Mouse (Mus musculus) liver, embryonic 14.5 days (tissue): Measurements from ENCODE around the gene Zfp384. TPM values are rescaled to one million over a fixed set of nuclear protein-coding genes. Genes with fewer than 3 reads are reported as not detected.
A peak's percentile ranks its signal among the peaks of the same experiment; 100 is the strongest.
"Not testable (repeated sequence)": the region's sequence is repeated elsewhere in the genome, so short reads cannot be mapped to it uniquely, and the experiment has no call there.

Source experiments
- ATAC-seq: fragments of 200-750 bp; cut with Nextera tagmentation; 2 replicates; pipeline ENCODE4 v1.8.0; 2017; ENCODE audit warnings: moderate number of reproducible peaks, mild to moderate bottlenecking, moderate library complexity; ENCODE audit not compliant: insufficient read depth
- DNase-seq, 3 experiments: peaks; one replicate each; pipeline ENCODE4 v3.0.0-alpha.2; 2012 to 2013; ENCODE audit warnings: low read depth in 3 of 3, low spot score in 3 of 3
- H3K27ac ChIP-seq: fragments of 300-500 bp; sonication (generic); 2 replicates; pipeline ENCODE4 v1.5.1; 2014; ENCODE audit warnings: moderate library complexity, mild to moderate bottlenecking, control low read depth, inconsistent platforms
- H3K27me3 ChIP-seq: fragments of 300-500 bp; sonication (generic); 2 replicates; pipeline ENCODE4 v1.6.1; 2014; ENCODE audit warnings: mild to moderate bottlenecking, low read length, moderate library complexity; ENCODE audit not compliant: control insufficient read depth, insufficient read depth
- H3K36me3 ChIP-seq: fragments of 300-500 bp; sonication (generic); replicated peaks from 2 replicates; pipeline ENCODE4 v1.6.1; 2014; ENCODE audit warnings: low read depth; ENCODE audit not compliant: control insufficient read depth, insufficient read depth
- H3K4me1 ChIP-seq, 2 experiments: fragments of 200-500 bp in 1 of 2; fragments of 300-500 bp in 1 of 2; sonication (generic) in 1 of 2; replicated peaks; 2 replicates each; pipeline ENCODE4 v1.6.1; 2012 to 2014; ENCODE audit warnings: antibody characterized with exemption in 1 of 2, inconsistent platforms in 1 of 2, low read length in 1 of 2; ENCODE audit not compliant: control insufficient read depth in 2 of 2, insufficient read depth in 2 of 2
- H3K4me2 ChIP-seq: fragments of 300-500 bp; sonication (generic); 2 replicates; pipeline ENCODE4 v1.6.1; 2014; ENCODE audit warnings: low read depth, mild to moderate bottlenecking, control low read depth, moderate library complexity
- H3K4me3 ChIP-seq, 2 experiments: fragments of 200-500 bp in 1 of 2; fragments of 300-500 bp in 1 of 2; sonication (generic) in 1 of 2; 2 replicates each; pipeline ENCODE4 v1.5.1; 2012 to 2014; ENCODE audit warnings: low read depth in 2 of 2, low read length in 2 of 2, mild to moderate bottlenecking in 2 of 2, control low read depth in 1 of 2, inconsistent platforms in 1 of 2, moderate library complexity in 1 of 2; ENCODE audit not compliant: insufficient read depth in 1 of 2
- H3K9ac ChIP-seq: fragments of 300-500 bp; sonication (generic); replicated peaks from 2 replicates; pipeline ENCODE4 v1.6.1; 2014; ENCODE audit warnings: mild to moderate bottlenecking, control low read depth, moderate library complexity
- H3K9me3 ChIP-seq: fragments of 300-500 bp; sonication (generic); 2 replicates; pipeline ENCODE4 v1.6.1; 2016; ENCODE audit warnings: low read length, mixed read lengths; ENCODE audit not compliant: control insufficient read depth
- CTCF ChIP-seq: IDR thresholded peaks from 2 replicates; pipeline ENCODE4 v1.5.1; 2016; ENCODE audit warnings: antibody characterized with exemption, low read depth, control low read depth
- EP300 ChIP-seq: IDR thresholded peaks from 2 replicates; pipeline ENCODE4 v1.6.1; 2016; ENCODE audit warnings: antibody characterized with exemption, low read depth
- WGBS: fragments of 180-500 bp; shearing (Covaris S2); extraction: QIAGEN DNeasy Blood & Tissue Kit; methylation state at CpG from one replicate; pipeline ENCODE4 v1.1.7; 2014; ENCODE audit not compliant: insufficient replicate concordance; 5-methylcytosine and 5-hydroxymethylcytosine counted together
- polyA plus RNA-seq, 2 experiments: library from polyadenylated mRNA; depleted of rRNA in 1 of 2; stranded (reverse) in 1 of 2; unstranded in 1 of 2; fragments of >200 nt; fragmentation: Nextera tagmentation in 1 of 2; extraction: Ambion mirVana in 1 of 2; gene quantifications; 2 replicates each; pipeline versions ENCODE4 v1.2.1 to v1.2.3; 2012 to 2014

Zfp384 gene
- polyA plus RNA-seq, 2 experiments, result 3.1 to 20.2 TPM

DNA sequence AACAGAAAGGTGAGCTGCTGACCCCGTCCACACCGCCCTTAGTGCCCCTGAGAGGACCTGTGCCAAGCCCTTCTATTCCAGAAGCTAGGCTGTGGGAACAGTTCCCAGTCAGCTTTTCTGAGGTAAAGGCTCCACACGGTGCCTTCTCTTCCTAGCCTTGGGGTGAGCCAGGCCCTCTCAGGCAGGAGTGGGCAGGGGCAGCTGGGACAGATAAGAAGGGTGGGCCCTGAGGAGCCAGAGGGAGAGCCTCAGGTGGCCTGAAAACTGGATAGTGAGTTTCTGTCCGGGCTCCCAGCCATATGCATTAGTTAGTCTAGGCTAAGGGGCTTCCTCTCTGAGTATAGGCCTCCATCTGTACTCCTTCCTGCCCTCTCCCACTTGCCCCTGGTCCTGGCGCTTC is 53.6 kb downstream of the Zfp384 start:
- H3K4me1 ChIP-seq, result peaks cover 16 to 22% of the 10 kb centered on the region in 2 experiments
- 56% methylated on average over 5 of the region's 5 CpGs for WGBS
- peak overlapping the region; percentile 3; the same call in 1 of the 2 replicates for H3K4me2 ChIP-seq
- H3K27ac ChIP-seq, result no peak overlapping the region
- H3K27me3 ChIP-seq, result no peaks in the 10 kb centered on the region
- DNase-seq (no peak), ATAC-seq (peak; percentile 71)
- no peak overlapping the region; the same call in 1 of the 2 replicates for H3K9ac ChIP-seq
- no peak overlapping the region for H3K4me3 ChIP-seq
- no peaks in the 10 kb centered on the region for H3K9me3 ChIP-seq
- H3K36me3 ChIP-seq, result no peaks in the 10 kb centered on the region
- no peak for TF ChIP-seq CTCF
- no peak for TF ChIP-seq EP300

DNA sequence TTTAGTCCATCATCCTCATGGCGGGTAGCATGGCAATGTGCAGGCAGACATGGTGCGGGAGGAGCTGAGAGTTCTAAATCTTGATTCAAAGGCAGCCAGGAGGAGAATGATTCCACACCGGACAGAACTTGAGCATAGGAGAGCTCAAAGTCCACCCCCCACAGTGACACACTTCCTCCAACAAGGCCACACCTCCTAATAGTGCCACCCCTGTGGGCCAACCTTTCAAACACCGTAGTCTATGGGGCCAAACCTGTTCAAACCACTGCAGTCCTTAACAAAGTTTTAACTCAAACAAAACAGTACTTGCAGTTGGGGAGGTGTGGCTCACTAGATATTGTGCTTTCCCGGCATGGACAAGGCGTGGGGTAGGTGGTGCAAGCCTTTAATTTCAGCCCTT is 55.0 kb downstream of the Zfp384 start:
- TF ChIP-seq EP300 (no peak), CTCF (no peak)
- H3K9ac ChIP-seq, result no peak overlapping the region
- 58% methylated on average over 6 of the region's 6 CpGs for WGBS
- peaks cover 18 to 25% of the 10 kb centered on the region in 2 experiments for H3K4me1 ChIP-seq
- H3K4me3 ChIP-seq, result no peak overlapping the region
- H3K27ac ChIP-seq, result no peak overlapping the region
- ATAC-seq, result no peak
- H3K36me3 ChIP-seq, result no peaks in the 10 kb centered on the region
- H3K9me3 ChIP-seq, result no peaks in the 10 kb centered on the region
- no peak for DNase-seq
- H3K4me2 ChIP-seq, result no peak overlapping the region
- no peaks in the 10 kb centered on the region for H3K27me3 ChIP-seq

DNA sequence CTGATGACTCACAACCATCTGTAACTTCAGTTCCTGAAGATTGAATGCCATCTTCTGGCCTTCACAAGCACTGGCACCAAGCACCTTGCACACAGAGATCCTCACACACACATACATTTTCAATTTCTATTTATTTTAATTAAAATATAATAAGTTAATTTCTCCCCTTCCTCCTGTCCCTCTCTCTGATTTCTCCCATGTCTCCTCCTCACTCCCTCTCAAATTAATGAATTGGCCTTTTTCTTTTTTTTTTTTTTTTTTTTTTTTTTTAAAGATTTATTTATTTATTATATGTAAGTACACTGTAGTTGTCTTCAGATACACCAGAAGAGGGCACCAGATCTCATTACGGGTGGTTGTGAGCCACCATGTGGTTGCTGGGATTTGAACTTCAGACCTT is 56.3 kb downstream of the Zfp384 start:
- H3K9ac ChIP-seq, H3K27me3 ChIP-seq, H3K27ac ChIP-seq, H3K36me3 ChIP-seq, H3K4me2 ChIP-seq, H3K4me3 ChIP-seq, ATAC-seq, H3K9me3 ChIP-seq, DNase-seq: not testable (repeated sequence)
- WGBS, result no CpG with 5 or more reads among the region's 1 CpGs
- peaks cover 18 to 27% of the 10 kb centered on the region in 2 experiments for H3K4me1 ChIP-seq

DNA sequence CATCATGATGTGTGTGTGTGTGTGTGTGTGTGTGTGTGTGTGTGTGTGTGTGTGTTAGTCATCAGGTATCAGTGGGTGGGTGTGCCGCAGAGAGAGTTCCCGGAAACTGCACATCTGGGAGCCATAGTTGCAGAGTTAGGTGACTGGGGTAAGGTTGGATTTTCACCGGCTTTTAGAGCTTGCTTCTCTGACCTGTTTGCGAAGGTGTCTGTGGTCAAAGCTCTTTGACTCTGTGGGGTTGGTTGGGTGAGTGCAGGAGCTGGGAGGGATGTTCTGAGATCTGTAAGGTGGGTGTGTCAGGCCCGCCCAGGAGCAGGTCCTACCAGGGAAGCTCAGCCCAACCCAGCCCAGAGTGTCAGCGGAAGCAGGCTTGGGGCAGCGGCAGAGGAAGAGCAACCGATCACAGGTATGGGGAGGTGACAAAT is 58.6 kb downstream of the Zfp384 start, which contains the start of gene Lpar5:
TSS of gene Lpar5 (plus strand) at position 350 of the 425 bp plus-strand sequence.
- Histone ChIP-seq H3K27ac (no peak within 1 kb of the TSS), H3K4me3 (no peak within 1 kb of the TSS)
- no peak for DNase-seq

DNA sequence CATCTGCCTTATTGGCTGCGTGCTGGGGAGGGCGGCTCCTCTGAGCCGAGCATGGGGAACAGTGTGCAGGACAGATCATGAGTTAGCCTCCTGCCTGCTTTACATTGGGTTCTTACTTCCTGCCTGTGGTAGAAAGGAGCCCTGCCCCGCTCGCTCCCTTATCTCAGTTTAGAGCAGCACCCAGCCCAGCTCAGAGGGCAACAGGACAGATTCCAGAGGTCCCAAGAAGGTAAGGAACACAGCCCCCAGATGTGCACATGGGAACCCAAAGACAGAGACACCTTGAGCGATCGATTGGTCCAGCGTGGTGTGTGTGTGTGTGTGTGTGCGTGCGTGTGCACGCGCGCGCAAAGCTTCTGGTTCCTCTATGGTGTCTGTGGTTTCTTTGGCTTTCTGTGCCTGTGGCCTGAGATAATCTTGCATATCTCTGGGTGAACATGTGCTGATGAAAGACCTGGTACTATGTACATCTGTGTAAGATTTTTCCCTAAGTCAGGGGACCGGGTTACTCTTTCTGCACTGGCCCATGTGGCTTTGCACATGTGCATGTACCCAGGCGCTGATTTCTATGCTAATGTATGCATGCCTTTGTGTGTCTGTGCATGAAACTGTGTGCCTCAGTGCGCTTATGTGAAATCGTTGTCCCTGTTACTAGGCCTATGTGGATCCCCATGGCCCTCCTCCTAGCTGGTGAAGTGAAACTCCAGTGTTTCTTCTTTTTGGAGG is 62.4 kb downstream of the Zfp384 start:
- 8% methylated on average over 18 of the region's 18 CpGs for WGBS
- DNase-seq, result peak; percentile 67 to 70 (median 70)
- peak; percentile 95 for ATAC-seq
- H3K27me3 ChIP-seq, result no peaks in the 10 kb centered on the region
- peak; percentile 8; the same call in 1 of the 2 replicates for TF ChIP-seq CTCF
- peak; percentile 76 for TF ChIP-seq EP300
- peak overlapping the region; percentile 64 for H3K4me2 ChIP-seq
- H3K9ac ChIP-seq, result peak overlapping the region; percentile 50
- peaks cover 23 to 29% of the 10 kb centered on the region in 2 experiments for H3K4me1 ChIP-seq
- no peaks in the 10 kb centered on the region for H3K9me3 ChIP-seq
- no peaks in the 10 kb centered on the region for H3K36me3 ChIP-seq
- H3K27ac ChIP-seq, result peak overlapping the region; percentile 83
- H3K4me3 ChIP-seq, result peak overlapping the region; percentile 32 to 53

More for the DNA sequence above, 58.6 kb downstream of the Zfp384 start, which contains the start of gene Lpar5:
- H3K9ac ChIP-seq, result no peak within 1 kb of the TSS
- no peaks in the 10 kb centered on the region for H3K36me3 ChIP-seq
- peak within 1 kb of the TSS; percentile 1; the same call in 1 of the 2 replicates for H3K4me2 ChIP-seq
- H3K4me1 ChIP-seq, result peaks cover 27 to 32% of the 10 kb centered on the region in 2 experiments
- H3K9me3 ChIP-seq, result no peaks in the 10 kb centered on the region
- WGBS, result 50% methylated on average over 8 of the region's 8 CpGs
- H3K27me3 ChIP-seq, result no peaks in the 10 kb centered on the region
- no peak for ATAC-seq
- TF ChIP-seq CTCF (no peak), EP300 (no peak)
